Mouse (Mus musculus): ENCODE measurements at regions not wholly inside any gene's neighbourhood (a gene's known extent, or its start where the extent isn't known, plus 50 kb on each side); places are given as distances from the start of the nearest gene placed in this dataset.

- no peak for DNase-seq
These were observed 99.4 kb upstream of the Smim15 start for GRCm38 (mm10) chr13:107944831-107945230.

- no peak for DNase-seq
These were observed 101.3 kb upstream of the Smim15 start for GRCm38 (mm10) chr13:107942979-107943378.

- no peak for DNase-seq
These were observed 101.8 kb upstream of the Smim15 start for GRCm38 (mm10) chr13:107942297-107942962.

GRCm38 (mm10) chr13:107939916-107940646, 104.2 kb upstream of the Smim15 start:
- DNase-seq: no peak

- DNase-seq: no peak
These were observed 108.6 kb upstream of the Smim15 start for GRCm38 (mm10) chr13:107935611-107936010.

GRCm38 (mm10) chr13:107934691-107935090, 109.6 kb upstream of the Smim15 start:
- DNase-seq: no peak

GRCm38 (mm10) chr13:107933598-107934571, 110.4 kb upstream of the Smim15 start:
- DNase-seq: no peak

- no peak for DNase-seq
These were observed 111.7 kb upstream of the Smim15 start for GRCm38 (mm10) chr13:107932423-107933032.

- DNase-seq: no peak
These were observed 113.0 kb upstream of the Smim15 start for GRCm38 (mm10) chr13:107931216-107931615.

GRCm38 (mm10) chr13:107927499-107928215, 116.6 kb upstream of the Smim15 start:
- DNase-seq: no peak

- no peak for DNase-seq
These were observed 118.8 kb upstream of the Smim15 start for GRCm38 (mm10) chr13:107925470-107925869.

GRCm38 (mm10) chr13:107923129-107924114, 120.8 kb upstream of the Smim15 start:
- no peak for DNase-seq

GRCm38 (mm10) chr13:107919403-107919802, 124.8 kb upstream of the Smim15 start:
- no peak for DNase-seq

- no peak for DNase-seq
These were observed 125.8 kb upstream of the Smim15 start for GRCm38 (mm10) chr13:107918478-107918877.

- DNase-seq: no peak
These were observed 126.2 kb upstream of the Smim15 start for GRCm38 (mm10) chr13:107918065-107918464.

- DNase-seq: no peak
These were observed 126.7 kb upstream of the Smim15 start for GRCm38 (mm10) chr13:107917564-107917963.

- DNase-seq: no peak
These were observed 134.1 kb upstream of the Smim15 start for GRCm38 (mm10) chr13:107910125-107910524.

GRCm38 (mm10) chr13:107909343-107910067, 134.7 kb upstream of the Smim15 start:
- no peak for DNase-seq

GRCm38 (mm10) chr13:107907966-107908365, 136.3 kb upstream of the Smim15 start:
- DNase-seq: no peak

- DNase-seq: no peak
These were observed 139.4 kb upstream of the Smim15 start for GRCm38 (mm10) chr13:107904851-107905250.
